Mouse (Mus musculus) forebrain, embryonic 14.5 days (tissue): ENCODE data around the gene Dhx8. TPM values are rescaled to one million over a fixed set of nuclear protein-coding genes. Genes with fewer than 3 reads are reported as not detected.

ENCODE experiments used
- ATAC-seq: fragments of 200-750 bp; cut with Nextera tagmentation; 2 replicates; pipeline ENCODE4 v1.8.0; 2017; ENCODE audit warnings: mild to moderate bottlenecking, moderate library complexity
- DNase-seq: peaks from one replicate; pipeline ENCODE4 v3.0.0-alpha.2; 2015; ENCODE audit warnings: low spot score
- H3K27ac ChIP-seq: fragments of 300-500 bp; sonication (generic); 2 replicates; pipeline ENCODE4 v1.5.1; 2014; ENCODE audit warnings: low read depth, mild to moderate bottlenecking, control low read depth, low read length, moderate library complexity
- H3K27me3 ChIP-seq: fragments of 300-500 bp; sonication (generic); replicated peaks from 2 replicates; pipeline ENCODE4 v1.6.1; 2014; ENCODE audit warnings: low read length, control low read depth, mixed read lengths; ENCODE audit not compliant: control insufficient read depth, insufficient read depth
- H3K36me3 ChIP-seq: fragments of 300-500 bp; sonication (generic); 2 replicates; pipeline ENCODE4 v1.6.1; 2014; ENCODE audit warnings: low read length, control low read depth; ENCODE audit not compliant: control insufficient read depth, insufficient read depth
- H3K4me1 ChIP-seq: fragments of 300-500 bp; sonication (generic); 2 replicates; pipeline ENCODE4 v1.6.1; 2014; ENCODE audit warnings: antibody characterized with exemption, low read length, control low read depth; ENCODE audit not compliant: control insufficient read depth, insufficient read depth
- H3K4me2 ChIP-seq: fragments of 300-500 bp; sonication (generic); 2 replicates; pipeline ENCODE4 v1.6.1; 2014; ENCODE audit warnings: mild to moderate bottlenecking, control low read depth, low read length
- H3K4me3 ChIP-seq: fragments of 300-500 bp; sonication (generic); 2 replicates; pipeline ENCODE4 v1.5.1; 2014; ENCODE audit warnings: low read depth, low read length, control low read depth
- H3K9ac ChIP-seq: fragments of 300-500 bp; sonication (generic); 2 replicates; pipeline ENCODE4 v1.6.1; 2014; ENCODE audit warnings: mild to moderate bottlenecking, low read length, control low read depth, moderate library complexity
- H3K9me3 ChIP-seq: fragments of 300-500 bp; sonication (generic); replicated peaks from 2 replicates; pipeline ENCODE4 v1.6.1; 2016; ENCODE audit warnings: low read length, control low read depth, mixed read lengths; ENCODE audit not compliant: control insufficient read depth
- WGBS: fragments of 180-500 bp; shearing (Covaris S2); extraction: QIAGEN DNeasy Blood & Tissue Kit; methylation state at CpG from one replicate; pipeline ENCODE4 v1.1.7; 2014; 5-methylcytosine and 5-hydroxymethylcytosine counted together
- polyA plus RNA-seq: library from polyadenylated mRNA; unstranded; fragments of >200 nt; fragmentation: Nextera tagmentation; extraction: Ambion mirVana; gene quantifications from 2 replicates; pipeline ENCODE4 v1.2.1, GENCODE M21; 2014

The Dhx8 gene
- polyA plus RNA-seq, 1 experiment from 2014 or later = 31.6 TPM

DNA sequence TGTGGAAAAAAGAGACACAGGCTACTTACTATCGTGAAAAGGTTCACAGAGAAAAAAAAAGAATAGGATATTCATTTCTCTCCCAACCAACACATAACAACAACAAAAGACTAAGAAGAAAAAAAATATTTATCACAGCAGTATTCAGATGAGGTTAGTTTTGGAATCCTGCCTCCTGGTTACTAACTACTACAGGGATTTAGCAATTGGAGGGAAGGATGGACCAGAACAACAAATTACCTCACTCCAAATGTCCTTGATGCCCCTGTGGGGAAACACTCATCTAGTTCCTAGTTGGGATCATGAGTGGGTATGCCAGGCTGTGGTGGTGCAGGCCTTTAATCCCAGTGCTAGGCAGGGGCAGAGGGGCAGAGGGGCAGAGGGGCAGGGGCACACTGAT lies 33.2 kb upstream of the Dhx8 start:
- Histone ChIP-seq H3K4me3 (no peak overlapping the region), H3K36me3 (no peaks in the 10 kb centered on the region), H3K9me3 (0 out of 2 replicates have a peak, but pooled peaks cover 2% of the 10 kb centered on the region), H3K4me2 (no peak overlapping the region), H3K27ac (no peak overlapping the region), H3K9ac (no peak overlapping the region), H3K4me1 (peaks cover 19% of the 10 kb centered on the region), H3K27me3 (no peaks in the 10 kb centered on the region)
- ATAC-seq = no peak
- no peak for DNase-seq
- WGBS = 92% methylated on average over 1 of the region's 1 CpGs

DNA sequence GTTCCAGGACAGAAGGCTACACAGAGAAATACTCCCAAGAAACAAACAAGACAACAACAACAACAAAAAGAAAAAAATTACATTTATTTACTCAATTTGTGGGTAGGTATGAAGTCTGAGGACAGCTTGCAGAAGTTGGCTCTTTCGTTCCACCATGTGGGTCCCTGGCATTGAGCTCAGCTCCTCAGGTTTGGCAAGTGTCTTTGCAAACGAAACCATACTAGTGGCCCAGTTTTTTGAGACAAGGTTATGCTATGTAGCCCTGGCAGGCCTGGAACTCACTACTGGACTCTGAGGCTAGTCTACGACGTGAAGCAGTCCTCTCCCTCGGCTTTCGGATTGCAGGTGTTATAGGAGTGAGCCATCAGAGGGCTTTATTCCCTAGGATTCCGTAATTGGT lies 32.7 kb upstream of the Dhx8 start:
- Histone ChIP-seq H3K36me3 (no peaks in the 10 kb centered on the region), H3K4me2 (no peak overlapping the region), H3K27me3 (no peaks in the 10 kb centered on the region), H3K9ac (no peak overlapping the region), H3K4me3 (no peak overlapping the region), H3K4me1 (peaks cover 19% of the 10 kb centered on the region), H3K9me3 (0 out of 2 replicates have a peak, but pooled peaks cover 2% of the 10 kb centered on the region), H3K27ac (no peak overlapping the region)
- no peak for ATAC-seq
- no peak for DNase-seq
- WGBS = 73% methylated on average over 7 of the region's 7 CpGs

DNA sequence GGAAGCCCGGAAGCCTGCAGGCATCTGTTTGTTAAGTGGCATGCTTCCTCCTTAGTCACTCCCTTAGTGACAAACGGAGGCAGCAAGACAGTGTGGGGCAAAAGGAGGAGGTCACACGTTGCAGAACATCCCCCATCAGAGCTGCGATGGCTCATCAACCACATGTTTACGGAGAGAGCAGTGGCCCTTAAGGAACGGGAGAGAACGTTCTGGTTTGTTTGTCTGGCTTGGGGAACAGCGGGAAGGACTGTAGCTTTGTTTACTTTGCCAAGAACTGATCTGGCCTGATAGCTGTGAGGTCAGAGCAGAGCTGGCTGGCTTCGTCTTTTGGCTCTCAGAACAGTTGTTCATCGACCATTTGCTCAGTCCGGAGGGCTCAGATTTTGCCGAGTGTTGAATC lies 32.3 kb upstream of the Dhx8 start:
- Histone ChIP-seq H3K9ac (no peak overlapping the region), H3K27ac (no peak overlapping the region), H3K27me3 (no peaks in the 10 kb centered on the region), H3K4me1 (peaks cover 15% of the 10 kb centered on the region), H3K4me3 (no peak overlapping the region), H3K4me2 (no peak overlapping the region), H3K36me3 (no peaks in the 10 kb centered on the region), H3K9me3 (0 out of 2 replicates have a peak, but pooled peaks cover 2% of the 10 kb centered on the region)
- WGBS = 67% methylated on average over 12 of the region's 12 CpGs
- DNase-seq = no peak
- ATAC-seq = no peak

DNA sequence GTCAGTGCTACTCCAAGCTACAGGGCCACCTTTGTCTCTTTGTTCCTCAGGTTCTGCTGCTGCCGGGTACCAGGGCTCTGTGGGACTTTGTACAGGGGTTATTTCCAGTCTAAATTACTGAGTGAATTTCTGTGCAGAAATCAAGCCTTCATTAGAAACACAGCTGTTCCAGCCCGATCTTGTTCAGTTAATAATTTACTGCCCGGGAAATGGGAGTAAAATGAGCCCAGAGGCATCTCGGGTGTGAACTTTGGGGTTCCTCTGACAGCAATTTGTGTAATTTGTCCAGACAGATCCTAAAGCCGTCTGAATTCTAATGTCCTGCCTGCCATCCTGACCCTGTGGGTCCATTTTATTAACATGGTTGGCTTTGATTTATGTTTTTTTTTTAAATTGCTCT lies 28.6 kb upstream of the Dhx8 start:
- ATAC-seq = no peak
- no peak overlapping the region for H3K4me3 ChIP-seq
- 71% methylated on average over 5 of the region's 5 CpGs for WGBS
- no peaks in the 10 kb centered on the region for H3K9me3 ChIP-seq
- no peaks in the 10 kb centered on the region for H3K36me3 ChIP-seq
- H3K9ac ChIP-seq = no peak overlapping the region
- H3K4me1 ChIP-seq = no peaks in the 10 kb centered on the region
- H3K27me3 ChIP-seq = no peaks in the 10 kb centered on the region
- H3K27ac ChIP-seq = peak overlapping the region; percentile 34; the same call in 1 of the 2 replicates
- no peak overlapping the region for H3K4me2 ChIP-seq
- DNase-seq = no peak

DNA sequence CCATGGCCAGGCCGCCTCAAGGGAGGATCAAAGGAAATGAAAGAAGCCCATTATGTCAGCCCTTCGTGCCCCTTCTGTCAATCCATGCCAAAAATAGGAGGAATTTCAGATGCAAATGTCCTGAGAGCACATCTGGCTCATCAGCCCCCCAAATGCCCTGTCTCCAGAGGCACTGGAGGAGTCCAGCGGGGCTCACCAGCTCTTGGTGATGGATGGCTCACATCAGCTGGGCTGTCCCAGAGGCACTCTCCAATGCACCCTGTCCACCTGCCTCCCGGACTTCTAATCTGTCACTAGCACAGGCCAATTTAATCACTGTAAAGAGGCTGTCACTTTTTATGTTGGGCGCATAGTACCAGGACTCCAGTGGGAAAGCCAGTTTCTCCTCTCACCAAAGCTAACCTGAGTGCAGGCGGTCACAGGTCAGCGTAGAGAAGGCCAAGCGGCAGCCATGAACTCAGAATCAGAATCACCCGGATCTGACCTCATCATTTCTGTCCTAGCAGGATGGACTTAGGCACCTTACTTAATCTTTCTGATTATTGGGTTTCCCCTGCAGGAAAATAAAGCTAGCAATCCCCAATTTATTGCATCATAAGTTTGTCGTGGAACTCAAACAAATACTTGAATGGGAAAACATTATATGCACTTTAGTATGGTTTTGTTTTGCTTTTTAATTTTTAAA lies 25.8 kb upstream of the Dhx8 start:
- H3K27me3 ChIP-seq = no peaks in the 10 kb centered on the region
- H3K27ac ChIP-seq = no peak overlapping the region
- no peak overlapping the region for H3K9ac ChIP-seq
- ATAC-seq (no peak), DNase-seq (no peak)
- no peak overlapping the region for H3K4me3 ChIP-seq
- H3K4me1 ChIP-seq = no peaks in the 10 kb centered on the region
- WGBS = 86% methylated on average over 10 of the region's 10 CpGs
- no peaks in the 10 kb centered on the region for H3K36me3 ChIP-seq
- no peak overlapping the region for H3K4me2 ChIP-seq
- H3K9me3 ChIP-seq = no peaks in the 10 kb centered on the region

DNA sequence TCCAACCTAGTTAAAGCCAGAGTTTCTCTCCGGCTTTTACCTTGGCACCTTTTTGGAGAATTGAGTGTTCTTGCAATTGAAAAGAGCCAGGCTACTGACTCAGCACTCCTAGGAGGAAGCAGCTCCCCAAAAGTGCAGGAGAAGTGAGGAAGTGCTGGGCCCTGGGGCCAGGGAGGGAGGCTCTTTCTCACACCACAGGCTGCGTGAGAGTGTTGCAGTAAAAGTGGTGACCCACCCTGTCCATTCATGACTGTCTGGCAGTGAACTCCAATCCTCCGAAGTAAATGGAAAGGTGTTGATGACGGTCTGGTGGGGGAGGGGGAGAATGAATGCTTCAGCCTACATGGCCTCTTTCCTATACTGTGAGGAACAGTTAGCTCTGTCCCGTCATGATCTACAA lies 24.2 kb upstream of the Dhx8 start:
- no peak for ATAC-seq
- whole genome bisulfite sequencing = 68% methylated on average over 5 of the region's 5 CpGs

DNA sequence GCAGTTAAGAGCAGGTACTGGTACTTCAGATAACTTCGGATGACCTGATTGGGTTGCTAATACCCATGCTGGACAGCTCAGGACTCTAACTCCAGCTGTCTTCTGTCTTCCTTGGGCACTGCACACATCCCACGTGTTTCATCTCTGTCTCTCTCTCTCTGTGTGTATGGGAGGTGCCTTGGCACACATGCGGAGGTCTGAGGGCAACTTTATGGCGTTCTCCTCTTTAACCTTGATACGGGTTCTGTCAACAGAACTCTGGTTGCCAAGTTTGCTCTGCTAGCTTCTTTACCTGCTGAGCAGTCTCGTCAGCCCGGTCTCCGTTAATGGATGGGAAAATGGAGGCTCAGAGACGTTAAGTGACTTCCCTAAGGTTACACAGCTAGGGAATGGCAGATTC lies 19.9 kb upstream of the Dhx8 start:
- no peak overlapping the region for H3K27ac ChIP-seq
- 87% methylated on average over 9 of the region's 9 CpGs for WGBS
- ATAC-seq (no peak), DNase-seq (no peak)
- no peak overlapping the region for H3K9ac ChIP-seq
- H3K9me3 ChIP-seq = no peaks in the 10 kb centered on the region
- no peaks in the 10 kb centered on the region for H3K36me3 ChIP-seq
- no peaks in the 10 kb centered on the region for H3K4me1 ChIP-seq
- no peaks in the 10 kb centered on the region for H3K27me3 ChIP-seq
- no peak overlapping the region for H3K4me2 ChIP-seq
- H3K4me3 ChIP-seq = no peak overlapping the region

More for the DNA sequence above, 24.2 kb upstream of the Dhx8 start:
- Histone ChIP-seq H3K4me3 (no peak overlapping the region), H3K9ac (no peak overlapping the region), H3K36me3 (no peaks in the 10 kb centered on the region), H3K4me2 (no peak overlapping the region), H3K4me1 (no peaks in the 10 kb centered on the region), H3K27ac (no peak overlapping the region), H3K27me3 (no peaks in the 10 kb centered on the region), H3K9me3 (no peaks in the 10 kb centered on the region)
- no peak for DNase-seq

DNA sequence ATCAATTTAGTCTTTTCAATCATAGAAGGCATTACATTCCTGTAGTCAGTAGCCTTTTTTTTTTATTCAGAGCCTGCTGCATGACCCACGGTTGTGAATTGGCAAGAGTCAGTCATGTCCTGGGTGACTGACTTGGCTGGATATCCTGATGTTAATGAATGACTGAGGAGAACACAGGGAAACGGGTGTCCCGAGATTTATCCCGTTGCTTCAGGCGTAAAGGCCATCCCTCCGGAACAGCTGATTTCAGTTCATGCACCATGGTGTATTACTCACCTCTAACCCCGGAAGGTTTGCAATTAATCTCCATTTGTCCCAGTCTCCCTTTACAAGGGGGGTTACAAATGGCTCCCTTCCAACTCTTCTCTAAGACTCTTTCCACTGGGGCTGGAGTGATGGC lies 18.7 kb upstream of the Dhx8 start:
- H3K4me2 ChIP-seq = no peak overlapping the region
- H3K4me3 ChIP-seq = no peak overlapping the region
- H3K27ac ChIP-seq = no peak overlapping the region
- 77% methylated on average over 7 of the region's 7 CpGs for WGBS
- H3K9ac ChIP-seq = no peak overlapping the region
- no peaks in the 10 kb centered on the region for H3K4me1 ChIP-seq
- H3K27me3 ChIP-seq = no peaks in the 10 kb centered on the region
- DNase-seq (no peak), ATAC-seq (no peak)
- H3K36me3 ChIP-seq = no peaks in the 10 kb centered on the region
- no peaks in the 10 kb centered on the region for H3K9me3 ChIP-seq

DNA sequence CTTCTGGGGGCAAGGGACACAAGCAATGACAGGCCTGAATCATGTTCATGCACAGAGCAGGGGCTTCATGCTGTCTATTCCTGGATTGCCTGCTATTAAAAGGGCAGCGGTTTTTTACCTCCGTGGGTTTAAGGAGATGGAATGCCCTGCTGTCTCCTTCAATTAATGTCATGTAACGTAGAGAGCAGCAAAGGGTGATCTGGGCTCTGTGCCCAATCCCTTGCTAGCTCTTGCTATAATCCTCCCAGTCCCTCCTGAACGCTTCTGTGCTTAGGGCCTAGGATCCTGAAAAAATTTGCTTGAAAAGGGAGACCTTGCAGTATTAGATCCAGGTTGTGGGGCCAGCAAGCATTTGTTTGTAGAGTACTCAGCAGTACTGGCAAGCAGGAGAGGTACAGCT lies 14.4 kb upstream of the Dhx8 start:
- 19% methylated on average over 4 of the region's 4 CpGs for WGBS
- ATAC-seq (peak; percentile 60), DNase-seq (peak; percentile 75)
- Histone ChIP-seq H3K4me2 (no peak overlapping the region), H3K9me3 (no peaks in the 10 kb centered on the region), H3K36me3 (no peaks in the 10 kb centered on the region), H3K27ac (peak overlapping the region; percentile 59; the same call in 1 of the 2 replicates), H3K9ac (no peak overlapping the region), H3K4me3 (no peak overlapping the region), H3K27me3 (no peaks in the 10 kb centered on the region), H3K4me1 (no peaks in the 10 kb centered on the region)
